Mouse (Mus musculus): ENCODE measurements at regions not wholly inside any gene's neighbourhood (a gene's known extent, or its start where the extent isn't known, plus 50 kb on each side); places are given as distances from the start of the nearest gene placed in this dataset.

DNA sequence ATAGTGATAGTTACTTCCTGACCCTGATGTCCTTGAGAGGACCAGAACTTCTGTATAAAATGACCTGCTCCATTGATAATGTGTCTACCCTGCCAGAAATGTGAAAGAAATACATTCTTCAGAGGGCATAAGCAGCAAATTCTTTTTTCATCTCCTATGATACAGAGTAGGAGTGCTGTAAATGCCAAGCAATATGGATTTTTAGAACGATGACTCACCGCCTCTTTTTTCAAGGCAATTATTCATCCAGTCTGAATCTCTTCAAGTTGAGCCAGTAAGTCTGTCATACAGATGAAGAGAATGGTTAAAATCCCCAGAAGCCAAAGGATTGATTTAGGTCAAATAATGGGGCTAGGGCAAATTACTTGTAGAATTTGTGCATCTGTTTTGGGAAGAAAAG is 225.4 kb upstream of the Rps6ka3 start:
- Histone ChIP-seq H3K4me3 (replicated peaks) (no peak overlapping the region), H3K27me3 (peaks cover 4% of the 10 kb centered on the region; the same call in 1 of the 2 replicates)
- no peak for ATAC-seq (ENCODE audit: insufficient number of reproducible peaks, insufficient read depth, low FRiP score, low TSS enrichment, low read depth)

GRCm38 (mm10) chrX:158987676-158988075 is 222.4 kb upstream of the Rps6ka3 start:
- peaks cover 4% of the 10 kb centered on the region for H3K27me3 ChIP-seq
- no peak for ATAC-seq (ENCODE audit: insufficient number of reproducible peaks, insufficient read depth, low FRiP score, low TSS enrichment, low read depth)
- 45% methylated on average over 3 of the region's 3 CpGs for WGBS

More for the DNA sequence above, 225.4 kb upstream of the Rps6ka3 start:
- Histone ChIP-seq H3K4me2 (no peak overlapping the region), H3K9ac (replicated peaks) (no peak overlapping the region), H3K36me3 (no peaks in the 10 kb centered on the region), H3K4me1 (replicated peaks) (no peaks in the 10 kb centered on the region), H3K9me3 (no peaks in the 10 kb centered on the region), H3K27ac (no peak overlapping the region)
- WGBS = 96% methylated on average over 2 of the region's 2 CpGs

GRCm38 (mm10) chrX:159018955-159019354 is 191.2 kb upstream of the Rps6ka3 start:
- no peaks in the 10 kb centered on the region for H3K9me3 ChIP-seq
- H3K4me3 ChIP-seq (replicated peaks) = no peak overlapping the region
- no peaks in the 10 kb centered on the region for H3K36me3 ChIP-seq
- H3K4me1 ChIP-seq (replicated peaks) = no peaks in the 10 kb centered on the region
- WGBS = 88% methylated on average over 1 of the region's 1 CpGs
- no peak for ATAC-seq (ENCODE audit: insufficient number of reproducible peaks, insufficient read depth, low FRiP score, low TSS enrichment, low read depth)
- H3K27me3 ChIP-seq = 0 out of 2 replicates have a peak, but pooled peaks cover 4% of the 10 kb centered on the region
- H3K9ac ChIP-seq (replicated peaks) = no peak overlapping the region
- no peak overlapping the region for H3K4me2 ChIP-seq
- H3K27ac ChIP-seq = no peak overlapping the region

More at GRCm38 (mm10) chrX:158987676-158988075, 222.4 kb upstream of the Rps6ka3 start:
- no peak overlapping the region for H3K27ac ChIP-seq
- H3K4me1 ChIP-seq (replicated peaks) = no peaks in the 10 kb centered on the region
- no peak overlapping the region for H3K4me2 ChIP-seq
- no peak overlapping the region for H3K9ac ChIP-seq (replicated peaks)
- H3K36me3 ChIP-seq = no peaks in the 10 kb centered on the region
- H3K4me3 ChIP-seq (replicated peaks) = no peak overlapping the region
- H3K9me3 ChIP-seq = no peaks in the 10 kb centered on the region

GRCm38 (mm10) chrX:159026311-159026710 is 183.8 kb upstream of the Rps6ka3 start:
- Histone ChIP-seq H3K27me3 (peaks cover 2% of the 10 kb centered on the region; the same call in 1 of the 2 replicates), H3K9me3 (no peaks in the 10 kb centered on the region), H3K9ac (replicated peaks) (no peak overlapping the region), H3K4me1 (replicated peaks) (no peaks in the 10 kb centered on the region), H3K4me2 (no peak overlapping the region), H3K36me3 (no peaks in the 10 kb centered on the region), H3K4me3 (replicated peaks) (no peak overlapping the region), H3K27ac (no peak overlapping the region)
- no peak for ATAC-seq (ENCODE audit: insufficient number of reproducible peaks, insufficient read depth, low FRiP score, low TSS enrichment, low read depth)
- WGBS = 84% methylated on average over 1 of the region's 1 CpGs

DNA sequence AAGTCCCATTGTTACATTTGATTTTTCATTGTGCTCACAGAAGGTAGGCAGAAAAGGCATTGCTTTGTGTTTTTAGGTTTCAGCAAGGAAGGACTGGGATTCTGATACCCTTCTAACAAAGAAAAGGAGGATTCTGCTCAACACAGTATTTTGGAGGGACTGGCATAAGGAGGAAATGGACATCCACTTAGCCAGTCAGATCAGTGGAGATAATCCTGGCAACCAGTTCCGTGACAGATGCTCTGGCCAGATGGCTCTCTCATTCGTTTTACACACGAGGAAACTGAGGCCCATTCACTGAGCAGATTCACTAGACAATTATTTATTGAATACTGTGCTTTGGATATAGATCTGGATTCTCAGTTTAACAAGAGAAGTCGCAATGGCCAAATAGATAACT is 178.2 kb upstream of the Rps6ka3 start:
- H3K4me1 ChIP-seq (replicated peaks) = no peaks in the 10 kb centered on the region
- no peak overlapping the region for H3K9ac ChIP-seq (replicated peaks)
- 86% methylated on average over 4 of the region's 4 CpGs for WGBS
- H3K27me3 ChIP-seq = peaks cover 1% of the 10 kb centered on the region; the same call in 1 of the 2 replicates
- no peak overlapping the region for H3K4me2 ChIP-seq
- no peaks in the 10 kb centered on the region for H3K36me3 ChIP-seq
- no peak for ATAC-seq (ENCODE audit: insufficient number of reproducible peaks, insufficient read depth, low FRiP score, low TSS enrichment, low read depth)
- H3K27ac ChIP-seq = no peak overlapping the region
- no peak overlapping the region for H3K4me3 ChIP-seq (replicated peaks)
- H3K9me3 ChIP-seq = no peaks in the 10 kb centered on the region

DNA sequence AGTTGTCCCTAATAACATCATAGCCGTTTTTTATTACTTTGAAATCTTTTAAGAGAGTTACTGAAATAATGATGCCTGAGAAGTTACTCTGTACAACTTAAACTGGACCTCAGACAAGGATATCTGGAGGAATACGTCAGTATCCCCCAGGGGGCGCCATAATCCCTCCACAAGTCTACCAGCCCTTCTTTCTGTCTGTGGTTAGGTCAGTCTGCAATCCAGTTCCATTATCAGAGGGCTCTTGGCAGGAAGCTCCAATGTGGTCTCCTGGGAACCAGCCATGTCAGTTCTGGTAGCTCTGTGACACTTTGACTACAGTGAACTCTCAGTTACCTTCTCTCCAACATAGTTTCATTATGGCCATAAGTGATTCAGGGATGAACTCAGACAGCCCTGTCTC is 166.7 kb upstream of the Rps6ka3 start:
- Histone ChIP-seq H3K36me3 (no peaks in the 10 kb centered on the region), H3K4me2 (no peak overlapping the region), H3K9me3 (no peaks in the 10 kb centered on the region), H3K4me3 (replicated peaks) (no peak overlapping the region), H3K4me1 (replicated peaks) (no peaks in the 10 kb centered on the region), H3K27me3 (peaks cover 4% of the 10 kb centered on the region; the same call in 1 of the 2 replicates), H3K9ac (replicated peaks) (no peak overlapping the region), H3K27ac (no peak overlapping the region)
- WGBS = 25% methylated on average over 3 of the region's 3 CpGs
- ATAC-seq (ENCODE audit: insufficient number of reproducible peaks, insufficient read depth, low FRiP score, low TSS enrichment, low read depth) = no peak

- Histone ChIP-seq H3K36me3 (no peaks in the 10 kb centered on the region), H3K4me3 (replicated peaks) (no peak overlapping the region), H3K9me3 (no peaks in the 10 kb centered on the region), H3K9ac (replicated peaks) (no peak overlapping the region), H3K27ac (no peak overlapping the region), H3K27me3 (peaks cover 4% of the 10 kb centered on the region; the same call in 1 of the 2 replicates), H3K4me1 (replicated peaks) (no peaks in the 10 kb centered on the region), H3K4me2 (no peak overlapping the region)
- WGBS = 25% methylated on average over 2 of the region's 2 CpGs
- ATAC-seq (ENCODE audit: insufficient number of reproducible peaks, insufficient read depth, low FRiP score, low TSS enrichment, low read depth) = no peak
These were observed 162.2 kb upstream of the Rps6ka3 start for GRCm38 (mm10) chrX:159047876-159048275.

DNA sequence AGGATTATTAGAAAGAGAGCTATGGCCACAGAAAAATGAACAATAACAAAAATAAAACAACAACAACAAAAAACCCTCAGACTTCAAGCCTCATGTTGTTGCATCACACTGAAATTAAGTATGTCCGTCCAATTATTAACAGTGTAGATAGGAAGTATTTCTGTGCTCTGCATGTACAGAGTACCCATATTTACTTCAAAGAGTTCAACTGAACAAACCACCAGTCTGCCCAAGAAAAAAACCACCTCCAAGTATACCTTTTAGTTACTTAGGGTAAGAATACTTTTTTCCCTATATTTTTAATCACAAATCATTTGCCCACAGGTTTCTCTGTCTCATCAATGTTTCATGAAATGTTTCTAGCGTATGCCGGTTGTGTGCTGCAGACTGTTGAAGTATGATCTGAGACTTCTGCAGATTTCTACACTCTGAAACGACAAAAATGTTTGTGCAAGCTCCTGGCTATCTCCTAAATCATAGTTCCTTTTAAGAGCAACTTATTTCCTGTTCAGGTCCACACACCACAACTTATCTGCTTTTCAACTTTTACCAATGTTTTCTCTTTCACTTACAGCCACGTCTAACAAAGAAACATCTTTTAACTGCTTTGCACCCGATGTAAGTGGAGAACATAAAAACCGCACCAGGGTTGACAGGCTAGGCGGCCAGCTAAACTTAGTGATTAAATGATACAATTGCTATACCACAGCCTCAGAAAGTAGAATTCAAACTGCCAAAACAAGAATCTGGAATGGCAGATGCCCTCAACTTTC is 154.2 kb upstream of the Rps6ka3 start:
- Histone ChIP-seq H3K9ac (replicated peaks) (no peak overlapping the region), H3K4me3 (replicated peaks) (no peak overlapping the region), H3K36me3 (no peaks in the 10 kb centered on the region), H3K4me2 (no peak overlapping the region), H3K4me1 (replicated peaks) (no peaks in the 10 kb centered on the region), H3K9me3 (no peaks in the 10 kb centered on the region), H3K27ac (no peak overlapping the region), H3K27me3 (peaks cover 10% of the 10 kb centered on the region)
- ATAC-seq (ENCODE audit: insufficient number of reproducible peaks, insufficient read depth, low FRiP score, low TSS enrichment, low read depth) = no peak
- WGBS = 59% methylated on average over 8 of the region's 8 CpGs

- Histone ChIP-seq H3K4me1 (replicated peaks) (no peaks in the 10 kb centered on the region), H3K36me3 (no peaks in the 10 kb centered on the region), H3K4me2 (no peak overlapping the region), H3K27me3 (peaks cover 10% of the 10 kb centered on the region), H3K27ac (no peak overlapping the region), H3K4me3 (replicated peaks) (no peak overlapping the region), H3K9ac (replicated peaks) (no peak overlapping the region), H3K9me3 (no peaks in the 10 kb centered on the region)
- ATAC-seq (ENCODE audit: insufficient number of reproducible peaks, insufficient read depth, low FRiP score, low TSS enrichment, low read depth) = no peak
These were observed 153.7 kb upstream of the Rps6ka3 start for GRCm38 (mm10) chrX:159056462-159056805.

DNA sequence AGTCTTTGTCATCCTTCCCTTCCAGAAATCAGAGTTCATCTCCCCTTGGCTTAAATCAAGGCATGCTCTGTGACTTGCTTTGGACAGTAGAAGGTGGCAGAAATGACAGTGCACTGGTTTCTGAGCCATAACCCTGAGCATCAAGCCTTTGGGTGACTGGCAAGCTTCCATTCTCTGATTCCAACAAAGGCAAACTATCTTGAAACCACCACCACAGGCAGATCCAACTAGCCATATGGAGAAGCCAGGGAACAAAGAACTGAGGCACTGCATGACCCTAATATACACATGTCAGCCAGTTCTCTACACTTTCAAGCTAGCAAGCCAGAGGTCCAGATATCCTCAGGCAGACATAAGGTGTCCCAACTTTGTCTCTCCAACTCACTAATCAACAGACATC is 151.2 kb upstream of the Rps6ka3 start:
- ATAC-seq (ENCODE audit: insufficient number of reproducible peaks, insufficient read depth, low FRiP score, low TSS enrichment, low read depth) = no peak
- Histone ChIP-seq H3K4me1 (replicated peaks) (no peaks in the 10 kb centered on the region), H3K9ac (replicated peaks) (no peak overlapping the region), H3K4me2 (no peak overlapping the region), H3K9me3 (no peaks in the 10 kb centered on the region), H3K4me3 (replicated peaks) (no peak overlapping the region), H3K27me3 (peaks cover 10% of the 10 kb centered on the region), H3K36me3 (no peaks in the 10 kb centered on the region), H3K27ac (no peak overlapping the region)

- Histone ChIP-seq H3K4me3 (replicated peaks) (no peak overlapping the region), H3K27me3 (peaks cover 12% of the 10 kb centered on the region), H3K9me3 (no peaks in the 10 kb centered on the region), H3K4me1 (replicated peaks) (no peaks in the 10 kb centered on the region), H3K9ac (replicated peaks) (no peak overlapping the region), H3K4me2 (no peak overlapping the region), H3K27ac (no peak overlapping the region), H3K36me3 (no peaks in the 10 kb centered on the region)
- ATAC-seq (ENCODE audit: insufficient number of reproducible peaks, insufficient read depth, low FRiP score, low TSS enrichment, low read depth) = no peak
These were observed 148.8 kb upstream of the Rps6ka3 start for GRCm38 (mm10) chrX:159061322-159061721.

DNA sequence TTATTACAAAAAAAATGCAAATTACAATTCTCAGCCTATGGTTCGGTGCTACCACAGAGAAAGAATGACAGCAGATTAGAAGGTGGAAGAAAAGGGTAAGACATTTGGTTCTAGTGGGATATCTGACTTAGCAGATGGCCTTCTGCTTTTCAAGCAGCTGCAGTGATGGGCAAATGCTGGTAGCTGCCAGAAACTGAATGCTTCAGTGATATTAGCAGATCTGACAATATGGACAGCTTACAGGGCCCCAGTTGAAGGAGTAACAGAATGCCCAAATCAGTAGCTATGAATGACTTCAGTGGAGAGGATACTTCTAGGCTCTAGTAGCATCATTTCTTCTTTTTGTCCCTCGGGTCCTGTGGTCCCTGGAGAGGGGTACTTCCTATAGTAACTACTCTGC is 143.9 kb upstream of the Rps6ka3 start:
- 83% methylated on average over 2 of the region's 2 CpGs for WGBS
- no peaks in the 10 kb centered on the region for H3K9me3 ChIP-seq
- H3K4me3 ChIP-seq (replicated peaks) = no peak overlapping the region
- H3K9ac ChIP-seq (replicated peaks) = no peak overlapping the region
- no peak for ATAC-seq (ENCODE audit: insufficient number of reproducible peaks, insufficient read depth, low FRiP score, low TSS enrichment, low read depth)
- H3K4me2 ChIP-seq = no peak overlapping the region
- H3K27me3 ChIP-seq = peaks cover 22% of the 10 kb centered on the region; the same call in 1 of the 2 replicates
- H3K27ac ChIP-seq = no peak overlapping the region
- H3K36me3 ChIP-seq = no peaks in the 10 kb centered on the region
- no peaks in the 10 kb centered on the region for H3K4me1 ChIP-seq (replicated peaks)

Data from limb, embryonic 12.5 days (tissue).